Mouse (Mus musculus) hindbrain, embryonic 12.5 days (tissue): ENCODE measurements around the gene Calr4. TPM values are rescaled to one million over a fixed set of nuclear protein-coding genes. Genes with fewer than 3 reads are reported as not detected.

Experiments used
- ATAC-seq: fragments of 200-750 bp; cut with Nextera tagmentation; 2 replicates; pipeline ENCODE4 v1.8.0; 2017; ENCODE audit warnings: moderate TSS enrichment; ENCODE audit not compliant: low FRiP score
- H3K27ac ChIP-seq: fragments of 300-500 bp; sonication (generic); 2 replicates; pipeline ENCODE4 v1.5.1; 2016; ENCODE audit warnings: mild to moderate bottlenecking
- H3K27me3 ChIP-seq: fragments of 300-500 bp; sonication (generic); 2 replicates; pipeline ENCODE4 v1.6.1; 2016; ENCODE audit warnings: mild to moderate bottlenecking
- H3K36me3 ChIP-seq: fragments of 300-500 bp; sonication (generic); 2 replicates; pipeline ENCODE4 v1.6.1; 2016; ENCODE audit warnings: mild to moderate bottlenecking
- H3K4me1 ChIP-seq: fragments of 300-500 bp; sonication (generic); 2 replicates; pipeline ENCODE4 v1.6.1; 2016
- H3K4me2 ChIP-seq: fragments of 300-500 bp; sonication (generic); replicated peaks from 2 replicates; pipeline ENCODE4 v1.6.1; 2016; ENCODE audit warnings: mild to moderate bottlenecking
- H3K4me3 ChIP-seq: fragments of 300-500 bp; sonication (generic); 2 replicates; pipeline ENCODE4 v1.5.1; 2016; ENCODE audit warnings: mild to moderate bottlenecking
- H3K9ac ChIP-seq: fragments of 300-500 bp; sonication (generic); 2 replicates; pipeline ENCODE4 v1.6.1; 2016; ENCODE audit warnings: mild to moderate bottlenecking, moderate library complexity
- H3K9me3 ChIP-seq: fragments of 300-500 bp; sonication (generic); replicated peaks from 2 replicates; pipeline ENCODE4 v1.6.1; 2016; ENCODE audit warnings: mild to moderate bottlenecking
- WGBS: fragments of 180-500 bp; shearing (Covaris S2); methylation state at CpG from one replicate; pipeline ENCODE4 v1.1.7; 2016; 5-methylcytosine and 5-hydroxymethylcytosine counted together
- polyA plus RNA-seq: library from polyadenylated mRNA; unstranded; fragments of >200 nt; fragmentation: Nextera tagmentation; extraction: Ambion mirVana; gene quantifications from 2 replicates; pipeline ENCODE4 v1.2.1, GENCODE M21; 2016

The Calr4 gene
- polyA plus RNA-seq, result 1.2 and 1.7 TPM in 2 replicates

DNA sequence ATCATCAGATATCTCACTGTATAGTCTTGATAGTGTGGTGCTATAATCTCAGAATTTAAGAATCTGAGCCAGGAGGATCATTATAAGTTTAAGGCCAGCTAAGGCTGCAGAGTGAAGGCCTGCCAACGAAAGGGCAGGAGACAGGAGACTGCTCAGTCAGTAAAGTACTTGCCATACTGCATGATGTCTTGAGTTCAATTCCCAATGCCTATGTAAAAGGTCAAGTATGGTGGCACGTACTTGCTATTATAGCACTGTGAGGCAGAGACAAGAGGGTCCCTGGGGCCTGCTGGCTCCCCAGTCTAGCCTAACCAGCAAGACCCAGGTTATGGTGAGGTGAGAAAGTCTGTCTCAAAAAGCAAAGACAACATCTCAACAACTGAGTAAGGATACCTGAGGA lies at the start of gene Calr4:
Gene Calr4 (plus strand): TSS at position 301 of the 400 bp plus-strand sequence.
- WGBS, result 86% methylated on average over 2 of the region's 2 CpGs
- Histone ChIP-seq H3K36me3 (no peaks in the 10 kb centered on the region), H3K9me3 (no peaks in the 10 kb centered on the region), H3K4me2 (no peak within 1 kb of the TSS), H3K9ac (no peak within 1 kb of the TSS), H3K27me3 (no peaks in the 10 kb centered on the region), H3K27ac (0 out of 2 replicates have a peak within 1 kb of the TSS, but pooled peaks have one; percentile 40), H3K4me3 (no peak within 1 kb of the TSS), H3K4me1 (peaks cover 19% of the 10 kb centered on the region)
- ATAC-seq, result no peak

DNA sequence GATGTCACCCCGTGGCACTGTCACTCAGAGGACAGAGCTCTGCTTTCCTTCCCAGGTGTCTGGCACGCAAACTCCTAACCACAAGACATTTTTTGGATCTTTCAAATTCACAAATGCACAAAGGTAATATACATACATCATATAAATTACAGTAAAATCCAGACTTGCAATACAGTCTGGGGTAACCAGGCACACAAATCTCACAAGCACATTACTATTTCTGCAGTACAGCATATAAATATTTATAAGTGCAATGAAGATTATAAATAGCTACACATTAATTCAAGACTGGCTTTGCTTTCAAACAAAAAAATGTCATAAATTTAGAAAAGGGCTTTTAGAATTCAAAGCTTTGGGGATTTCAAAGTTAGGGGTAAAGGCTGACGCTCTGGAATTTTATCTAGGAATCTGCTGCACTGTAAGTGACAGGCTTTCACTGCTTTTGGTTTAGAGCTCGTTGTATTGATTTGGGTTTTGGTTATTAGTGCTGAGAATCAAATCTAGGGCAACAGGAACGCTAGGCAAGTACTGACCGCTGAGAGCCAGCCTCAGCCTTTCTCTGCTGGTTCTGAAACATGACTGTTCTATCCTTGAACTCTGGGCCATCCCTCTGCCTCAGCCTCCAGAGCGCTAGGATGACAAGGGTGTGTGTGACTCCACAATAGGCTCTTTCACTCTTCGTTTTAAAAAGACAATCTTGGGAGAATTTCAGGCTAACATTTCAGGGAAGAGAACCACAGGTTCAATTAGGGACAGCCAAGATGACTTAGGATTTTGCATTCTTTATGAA lies 48.5 kb upstream of the Calr4 start:
- no peak for ATAC-seq
- Histone ChIP-seq H3K4me2 (no peak overlapping the region), H3K9me3 (no peaks in the 10 kb centered on the region), H3K4me3 (no peak overlapping the region), H3K4me1 (no peaks in the 10 kb centered on the region), H3K9ac (no peak overlapping the region), H3K27me3 (no peaks in the 10 kb centered on the region), H3K36me3 (no peaks in the 10 kb centered on the region), H3K27ac (no peak overlapping the region)
- WGBS, result 86% methylated on average over 8 of the region's 8 CpGs

DNA sequence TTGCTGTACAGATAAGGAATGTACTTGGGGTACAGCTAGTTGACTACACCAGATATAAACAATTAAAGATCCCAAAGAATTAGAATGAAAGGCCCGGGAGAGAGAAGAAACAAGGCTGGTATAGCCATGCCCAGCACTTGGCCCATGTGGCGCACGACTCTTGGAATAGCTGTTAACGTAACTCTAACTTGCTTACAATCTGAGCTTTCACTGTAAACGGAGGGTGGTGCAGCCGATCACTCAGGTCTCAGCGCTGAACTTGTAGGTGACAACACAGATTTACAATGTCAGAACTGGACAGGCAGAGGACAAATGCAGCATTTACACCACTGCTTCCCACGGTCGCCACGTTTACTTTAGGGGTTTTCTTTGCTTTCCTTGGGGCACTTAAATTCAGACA lies 42.7 kb upstream of the Calr4 start:
- peak overlapping the region; percentile 55; the same call in 1 of the 2 replicates for H3K27ac ChIP-seq
- 88% methylated on average over 10 of the region's 10 CpGs for WGBS
- H3K4me2 ChIP-seq, result no peak overlapping the region

DNA sequence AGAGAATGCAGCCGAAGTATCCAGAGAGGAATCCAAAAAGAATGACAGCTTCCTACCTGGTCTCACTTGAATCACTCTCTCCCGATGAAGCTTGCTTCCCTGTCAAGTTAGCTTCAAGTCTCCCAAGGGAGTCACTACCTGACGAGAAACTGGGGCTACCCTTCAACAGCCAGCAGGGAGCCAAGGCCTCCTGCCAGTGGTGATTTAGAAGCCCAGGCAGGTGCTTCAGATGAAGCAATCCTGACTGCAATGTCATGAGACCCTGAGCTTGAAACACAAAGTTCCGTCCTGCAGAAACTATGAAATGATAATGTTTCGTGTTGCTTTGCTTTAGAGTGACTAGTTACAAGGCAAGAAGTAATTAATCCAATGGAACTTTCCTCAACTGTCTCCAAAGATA lies 40.4 kb upstream of the Calr4 start:
- no peaks in the 10 kb centered on the region for H3K9me3 ChIP-seq
- H3K4me3 ChIP-seq, result no peak overlapping the region
- H3K27ac ChIP-seq, result no peak overlapping the region
- no peak for ATAC-seq
- no peak overlapping the region for H3K9ac ChIP-seq
- H3K36me3 ChIP-seq, result peaks cover 4% of the 10 kb centered on the region; the same call in 1 of the 2 replicates
- no peaks in the 10 kb centered on the region for H3K27me3 ChIP-seq
- H3K4me2 ChIP-seq, result no peak overlapping the region
- WGBS, result 81% methylated on average over 5 of the region's 5 CpGs
- H3K4me1 ChIP-seq, result peaks cover 8% of the 10 kb centered on the region; the same call in 1 of the 2 replicates

More for the DNA sequence above, 42.7 kb upstream of the Calr4 start:
- H3K9me3 ChIP-seq, result no peaks in the 10 kb centered on the region
- H3K4me1 ChIP-seq, result peaks cover 4% of the 10 kb centered on the region; the same call in 1 of the 2 replicates
- no peak for ATAC-seq
- H3K9ac ChIP-seq, result no peak overlapping the region
- no peak overlapping the region for H3K4me3 ChIP-seq
- no peaks in the 10 kb centered on the region for H3K36me3 ChIP-seq
- no peaks in the 10 kb centered on the region for H3K27me3 ChIP-seq

DNA sequence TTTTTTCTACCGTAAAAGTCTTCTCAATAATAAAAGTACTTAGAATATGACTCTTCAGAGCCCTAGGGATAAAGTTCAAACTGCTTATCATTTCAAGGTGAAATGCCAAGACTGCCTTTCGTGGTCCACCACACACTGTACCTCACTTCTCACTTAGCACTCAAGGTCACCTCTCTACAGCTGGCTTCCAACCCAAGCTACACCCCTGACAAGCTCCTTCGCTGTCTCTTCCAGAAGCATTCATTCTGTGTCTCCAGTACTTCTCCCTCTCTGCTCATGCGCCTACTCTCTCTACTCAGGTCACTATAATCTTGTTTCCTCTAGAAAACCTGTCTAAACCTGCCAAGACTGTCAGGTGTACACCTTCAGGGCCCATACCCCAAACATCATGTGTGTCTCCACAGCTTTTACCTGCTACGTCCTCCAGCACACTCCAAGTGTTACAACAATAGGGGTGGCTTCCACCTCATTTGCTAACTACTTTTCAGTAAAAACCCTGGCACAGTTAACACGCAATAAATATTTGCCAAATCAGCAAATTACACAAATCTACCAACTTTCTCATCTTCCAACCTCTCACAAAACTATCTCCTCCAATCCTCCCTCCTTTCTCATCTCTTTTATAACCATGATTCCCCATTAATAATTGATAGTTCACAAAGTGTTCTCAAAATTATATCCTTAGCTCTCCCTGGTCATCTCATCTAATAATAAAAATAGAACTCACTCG lies 38.2 kb upstream of the Calr4 start:
- H3K27me3 ChIP-seq, result no peaks in the 10 kb centered on the region
- peaks cover 15% of the 10 kb centered on the region for H3K4me1 ChIP-seq
- H3K9ac ChIP-seq, result no peak overlapping the region
- H3K9me3 ChIP-seq, result no peaks in the 10 kb centered on the region
- H3K4me3 ChIP-seq, result no peak overlapping the region
- no peak overlapping the region for H3K27ac ChIP-seq
- WGBS, result 92% methylated on average over 7 of the region's 7 CpGs
- H3K36me3 ChIP-seq, result peaks cover 4% of the 10 kb centered on the region; the same call in 1 of the 2 replicates
- ATAC-seq, result no peak
- H3K4me2 ChIP-seq, result no peak overlapping the region

DNA sequence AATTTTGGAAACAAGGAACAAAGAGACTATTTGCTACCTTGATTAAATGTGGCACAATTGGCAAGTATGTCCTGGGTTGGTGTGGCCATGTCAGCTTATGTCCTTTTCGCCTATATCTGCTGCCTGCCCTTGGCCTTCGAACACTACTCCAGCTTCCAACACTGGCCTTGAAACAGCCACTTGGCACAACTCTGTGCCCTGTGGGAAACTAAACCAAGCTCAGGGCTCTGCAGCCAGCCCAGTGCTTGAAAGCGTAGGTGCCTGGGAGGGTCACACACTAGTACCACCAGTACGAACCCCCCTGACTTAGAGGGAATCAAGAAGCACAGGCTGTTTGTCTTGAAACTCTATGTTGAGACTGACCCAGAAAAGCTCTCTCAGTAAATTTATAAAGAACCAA lies 35.2 kb upstream of the Calr4 start:
- Histone ChIP-seq H3K4me3 (no peak overlapping the region), H3K27ac (no peak overlapping the region), H3K9ac (no peak overlapping the region), H3K4me1 (peaks cover 12% of the 10 kb centered on the region), H3K4me2 (no peak overlapping the region), H3K9me3 (no peaks in the 10 kb centered on the region), H3K36me3 (peaks cover 4% of the 10 kb centered on the region; the same call in 1 of the 2 replicates), H3K27me3 (no peaks in the 10 kb centered on the region)
- ATAC-seq, result no peak
- 98% methylated on average over 4 of the region's 4 CpGs for WGBS

DNA sequence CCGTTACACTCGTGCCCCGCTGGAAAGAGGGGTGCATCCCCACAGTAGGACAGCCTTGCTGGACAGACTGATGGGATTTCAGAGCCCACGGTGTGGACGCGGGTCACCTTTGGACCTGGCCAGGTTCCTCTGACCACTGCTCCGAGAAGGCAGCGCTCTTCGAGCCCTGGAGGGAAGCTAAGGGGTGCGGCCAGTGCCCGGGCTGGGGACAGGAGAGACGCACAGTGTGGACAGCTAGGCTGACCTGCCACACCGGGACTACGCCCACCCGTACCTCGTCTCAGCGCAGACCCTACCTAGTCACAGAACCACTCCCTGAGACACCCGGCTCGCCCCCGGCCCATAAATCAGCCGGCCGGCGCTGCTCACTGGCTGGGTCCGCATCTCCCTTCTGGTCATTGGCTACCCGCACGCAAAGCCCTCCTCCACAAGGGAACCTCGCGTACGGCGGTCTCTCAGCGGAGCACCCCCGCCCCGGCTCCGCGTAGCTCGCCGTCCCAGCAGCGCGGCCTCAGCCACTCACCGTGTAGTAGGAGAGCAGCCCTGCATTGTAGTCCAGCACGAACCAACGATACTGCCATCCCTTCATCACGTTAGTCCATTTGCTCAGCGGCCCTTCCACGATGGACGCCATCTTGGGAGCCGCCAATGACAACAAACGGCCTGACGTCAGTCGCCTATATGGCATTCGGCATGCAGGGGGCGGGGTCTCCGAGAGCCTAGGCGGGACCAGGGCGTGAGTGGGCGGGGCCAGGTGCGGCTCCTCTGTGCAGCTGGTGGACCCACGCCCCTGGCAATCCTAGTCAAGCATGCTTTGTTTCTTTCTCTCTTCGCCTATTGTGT lies 32.5 kb upstream of the Calr4 start, which contains the start of gene Osbpl9:
Gene Osbpl9 (minus strand): TSS at position 691 of the 843 bp plus-strand sequence.
- Histone ChIP-seq H3K27me3 (no peaks in the 10 kb centered on the region), H3K4me2 (peak within 1 kb of the TSS; percentile 85), H3K4me1 (peaks cover 12% of the 10 kb centered on the region), H3K9me3 (no peaks in the 10 kb centered on the region), H3K4me3 (peak within 1 kb of the TSS; percentile 91), H3K27ac (peak within 1 kb of the TSS; percentile 97), H3K9ac (peak within 1 kb of the TSS; percentile 85), H3K36me3 (peaks cover 4% of the 10 kb centered on the region; the same call in 1 of the 2 replicates)
- WGBS, result under 1% methylated on average over 59 of the region's 59 CpGs
- peak; percentile 99 for ATAC-seq

DNA sequence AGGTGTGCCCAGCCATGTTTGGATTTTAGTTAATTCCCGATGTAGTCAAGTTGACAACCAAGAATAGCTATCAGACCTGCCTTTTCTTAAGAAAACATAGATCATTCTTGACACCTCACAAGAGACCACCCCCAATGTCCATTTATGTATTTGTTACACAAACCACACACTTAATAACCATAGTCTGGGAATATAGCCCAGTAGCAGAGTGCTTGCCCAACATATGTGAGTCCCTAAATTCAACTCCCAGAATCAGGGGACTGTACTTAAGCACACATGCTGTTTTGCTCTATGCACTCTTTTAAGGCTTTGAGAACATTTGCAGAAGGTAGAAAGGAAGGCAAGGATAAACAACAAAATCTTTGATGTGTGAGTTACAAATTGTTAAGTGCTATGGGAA lies 30.4 kb upstream of the Calr4 start:
- H3K4me2 ChIP-seq, result no peak overlapping the region
- no peak overlapping the region for H3K9ac ChIP-seq
- H3K36me3 ChIP-seq, result no peaks in the 10 kb centered on the region
- no peak overlapping the region for H3K27ac ChIP-seq
- H3K9me3 ChIP-seq, result no peaks in the 10 kb centered on the region
- no peaks in the 10 kb centered on the region for H3K27me3 ChIP-seq
- peaks cover 8% of the 10 kb centered on the region for H3K4me1 ChIP-seq
- ATAC-seq, result no peak
- 87% methylated on average over 1 of the region's 1 CpGs for WGBS
- H3K4me3 ChIP-seq, result no peak overlapping the region

DNA sequence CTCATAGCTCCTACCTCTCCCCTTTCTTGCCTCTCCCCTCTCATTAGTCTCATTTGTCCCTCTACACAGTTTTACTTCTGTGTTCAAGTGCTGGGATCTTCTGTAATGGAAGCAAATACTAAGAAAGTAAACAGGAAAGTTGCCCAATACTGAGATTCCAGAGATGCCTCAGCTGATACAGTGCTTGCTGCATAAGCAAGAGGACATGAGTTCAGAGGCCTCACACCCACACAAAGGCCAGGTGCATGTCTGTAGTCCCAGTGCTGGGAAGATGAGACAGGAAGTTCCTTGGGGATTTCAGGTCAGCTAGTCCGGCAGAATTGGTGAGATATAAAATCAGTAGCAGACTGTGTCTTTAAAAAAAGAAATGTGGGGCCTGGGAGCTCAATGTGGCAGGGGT lies 29.9 kb upstream of the Calr4 start:
- no peak overlapping the region for H3K4me2 ChIP-seq
- WGBS, result 72% methylated on average over 1 of the region's 1 CpGs
- no peaks in the 10 kb centered on the region for H3K27me3 ChIP-seq
- peaks cover 8% of the 10 kb centered on the region for H3K4me1 ChIP-seq
- no peak for ATAC-seq
- H3K9me3 ChIP-seq, result no peaks in the 10 kb centered on the region
- H3K36me3 ChIP-seq, result no peaks in the 10 kb centered on the region
- H3K27ac ChIP-seq, result no peak overlapping the region
- H3K9ac ChIP-seq, result no peak overlapping the region
- H3K4me3 ChIP-seq, result no peak overlapping the region

DNA sequence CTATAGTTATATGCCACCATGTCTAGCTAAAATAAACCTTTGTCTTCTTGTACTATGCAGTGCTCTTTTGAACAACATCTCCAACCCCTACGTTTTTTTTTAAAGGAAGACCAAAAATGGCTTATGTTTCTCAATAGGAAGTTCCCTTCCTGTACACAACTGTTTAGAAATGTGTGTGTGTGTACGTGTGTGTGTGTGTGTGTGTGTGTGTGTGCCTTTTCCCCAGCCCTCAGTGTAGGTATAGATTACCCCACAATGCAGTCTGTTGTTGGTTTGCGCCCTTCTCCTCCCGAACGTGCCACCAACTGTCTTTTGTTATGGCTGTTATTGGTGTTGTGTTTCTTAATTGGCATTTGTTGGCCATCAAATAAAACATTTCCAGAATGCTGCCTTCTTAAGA lies 26.8 kb upstream of the Calr4 start:
- ATAC-seq, result no peak
- no peak overlapping the region for H3K9ac ChIP-seq
- no peak overlapping the region for H3K4me3 ChIP-seq
- no peaks in the 10 kb centered on the region for H3K36me3 ChIP-seq
- no peak overlapping the region for H3K27ac ChIP-seq
- no peaks in the 10 kb centered on the region for H3K27me3 ChIP-seq
- WGBS, result 78% methylated on average over 5 of the region's 5 CpGs
- H3K4me2 ChIP-seq, result no peak overlapping the region
- no peaks in the 10 kb centered on the region for H3K9me3 ChIP-seq
- H3K4me1 ChIP-seq, result 0 out of 2 replicates have a peak, but pooled peaks cover 2% of the 10 kb centered on the region

DNA sequence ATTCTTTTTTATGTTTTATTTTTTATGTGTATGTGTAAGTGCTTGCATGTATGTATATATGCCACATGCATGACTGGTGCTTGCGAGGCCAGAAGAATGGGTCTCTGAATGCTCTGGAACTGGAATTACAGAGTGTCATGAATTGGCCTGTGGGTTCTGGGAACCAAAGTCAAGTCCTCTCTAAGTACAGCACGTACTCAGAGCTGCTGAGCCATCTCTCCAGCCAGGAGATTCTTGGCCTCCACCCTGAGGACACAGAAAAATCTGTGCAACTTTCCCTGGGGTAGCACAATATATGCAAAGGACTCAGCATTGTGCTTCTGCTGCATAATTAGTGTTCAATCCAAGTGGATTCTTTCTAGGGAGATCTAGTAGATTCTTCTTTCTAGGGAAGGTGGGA lies 24.0 kb upstream of the Calr4 start:
- 0 out of 2 replicates have a peak, but pooled peaks cover 2% of the 10 kb centered on the region for H3K4me1 ChIP-seq
- no peaks in the 10 kb centered on the region for H3K36me3 ChIP-seq
- ATAC-seq, result no peak
- H3K4me2 ChIP-seq, result no peak overlapping the region
- H3K27me3 ChIP-seq, result no peaks in the 10 kb centered on the region
- 74% methylated on average over 2 of the region's 2 CpGs for WGBS
- no peaks in the 10 kb centered on the region for H3K9me3 ChIP-seq
- H3K9ac ChIP-seq, result no peak overlapping the region
- no peak overlapping the region for H3K4me3 ChIP-seq
- H3K27ac ChIP-seq, result no peak overlapping the region

DNA sequence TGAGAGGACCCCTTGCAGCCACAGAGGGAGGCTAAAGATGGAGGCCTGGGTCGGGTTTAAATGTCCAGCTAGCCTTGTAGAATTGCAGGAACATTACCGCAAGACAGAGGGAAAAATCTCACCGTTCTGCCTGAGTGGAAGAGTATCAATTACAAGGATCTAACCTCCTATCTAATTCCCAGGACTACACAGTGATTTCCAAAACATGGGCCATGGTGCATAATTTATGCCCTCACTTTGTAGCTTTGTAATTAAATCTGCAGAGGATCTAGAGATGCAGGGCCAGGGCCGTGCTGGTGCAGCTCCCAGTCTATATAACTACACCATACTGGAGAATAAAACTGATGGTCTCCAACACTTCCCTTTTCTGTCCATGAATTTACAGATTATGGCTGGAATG lies 23.4 kb upstream of the Calr4 start:
- Histone ChIP-seq H3K9me3 (no peaks in the 10 kb centered on the region), H3K4me1 (0 out of 2 replicates have a peak, but pooled peaks cover 2% of the 10 kb centered on the region), H3K36me3 (no peaks in the 10 kb centered on the region), H3K9ac (no peak overlapping the region), H3K27ac (no peak overlapping the region), H3K4me2 (no peak overlapping the region), H3K4me3 (no peak overlapping the region), H3K27me3 (no peaks in the 10 kb centered on the region)
- whole genome bisulfite sequencing, result 66% methylated on average over 4 of the region's 4 CpGs
- no peak for ATAC-seq
